Mouse (Mus musculus) lung, postnatal 0 days (tissue): ENCODE data around the gene Lrrc3b. TPM values are rescaled to one million over a fixed set of nuclear protein-coding genes. Genes with fewer than 3 reads are reported as not detected.

Experiments used
- ATAC-seq: fragments of 200-750 bp; cut with Nextera tagmentation; 2 replicates; pipeline ENCODE4 v1.8.0; 2017; ENCODE audit warnings: moderate library complexity
- DNase-seq: peaks from one replicate; pipeline ENCODE4 v3.0.0-alpha.2; 2016; ENCODE audit warnings: low spot score
- H3K27ac ChIP-seq: fragments of 300-500 bp; sonication (generic); 2 replicates; pipeline ENCODE4 v1.5.1; 2014; ENCODE audit warnings: antibody characterized with exemption, mild to moderate bottlenecking, low read length, mixed read lengths
- H3K27me3 ChIP-seq: fragments of 300-500 bp; sonication (generic); replicated peaks from 2 replicates; pipeline ENCODE4 v1.6.1; 2014; ENCODE audit warnings: low read length, mixed read lengths; ENCODE audit not compliant: insufficient read depth
- H3K36me3 ChIP-seq: fragments of 300-500 bp; sonication (generic); 2 replicates; pipeline ENCODE4 v1.6.1; 2014; ENCODE audit warnings: low read length, mixed read lengths; ENCODE audit not compliant: insufficient read depth
- H3K4me1 ChIP-seq: fragments of 300-500 bp; sonication (generic); 2 replicates; pipeline ENCODE4 v1.6.1; 2014; ENCODE audit warnings: antibody characterized with exemption, low read depth, low read length, mixed read lengths; ENCODE audit not compliant: insufficient read depth
- H3K4me2 ChIP-seq: fragments of 300-500 bp; sonication (generic); replicated peaks from 2 replicates; pipeline ENCODE4 v1.6.1; 2014; ENCODE audit warnings: low read depth, mild to moderate bottlenecking, low read length, moderate library complexity, mixed read lengths
- H3K4me3 ChIP-seq: fragments of 300-500 bp; sonication (generic); 2 replicates; pipeline ENCODE4 v1.5.1; 2014; ENCODE audit warnings: low read depth, low read length
- H3K9ac ChIP-seq: fragments of 300-500 bp; sonication (generic); replicated peaks from 2 replicates; pipeline ENCODE4 v1.6.1; 2014; ENCODE audit warnings: low read depth, mild to moderate bottlenecking
- H3K9me3 ChIP-seq: fragments of 300-500 bp; sonication (generic); 2 replicates; pipeline ENCODE4 v1.6.1; 2016; ENCODE audit warnings: low read length, mixed read lengths
- CTCF ChIP-seq: IDR thresholded peaks from 2 replicates; pipeline ENCODE4 v1.5.1; 2016; ENCODE audit warnings: antibody characterized with exemption, mild to moderate bottlenecking
- EP300 ChIP-seq: IDR thresholded peaks from 2 replicates; pipeline ENCODE4 v1.6.1; 2016; ENCODE audit warnings: antibody characterized with exemption, mild to moderate bottlenecking, control low read depth
- WGBS: fragments of 180-500 bp; shearing (Covaris S2); extraction: QIAGEN DNeasy Blood & Tissue Kit; methylation state at CpG from one replicate; pipeline ENCODE4 v1.1.7; 2014; 5-methylcytosine and 5-hydroxymethylcytosine counted together
- polyA plus RNA-seq: library from polyadenylated mRNA; unstranded; fragments of >200 nt; fragmentation: Nextera tagmentation; extraction: Ambion mirVana; gene quantifications from 2 replicates; pipeline ENCODE4 v1.2.1, GENCODE M21; 2015

Lrrc3b gene
- polyA plus RNA-seq, 1 experiment from 2014 or later, result 0.79 TPM

- Histone ChIP-seq H3K36me3 (no peaks in the 10 kb centered on the region), H3K9ac (no peak overlapping the region), H3K27me3 (no peaks in the 10 kb centered on the region), H3K4me2 (no peak overlapping the region), H3K4me1 (no peaks in the 10 kb centered on the region), H3K27ac (no peak overlapping the region), H3K9me3 (no peaks in the 10 kb centered on the region), H3K4me3 (no peak overlapping the region)
- no peak for ATAC-seq
- TF ChIP-seq EP300 (no peak), CTCF (no peak)
- no peak for DNase-seq
- WGBS, result 60% methylated on average over 2 of the region's 2 CpGs
These were observed 61.4 kb downstream of the Lrrc3b start for GRCm38 (mm10) chr14:15377368-15377767.

- Histone ChIP-seq H3K9me3 (no peaks in the 10 kb centered on the region), H3K27me3 (no peaks in the 10 kb centered on the region), H3K27ac (no peak overlapping the region), H3K36me3 (no peaks in the 10 kb centered on the region), H3K4me3 (no peak overlapping the region), H3K9ac (no peak overlapping the region), H3K4me2 (no peak overlapping the region), H3K4me1 (no peaks in the 10 kb centered on the region)
- DNase-seq, result peak; percentile 7
- no peak for ATAC-seq
- TF ChIP-seq CTCF, result no peak
- no peak for TF ChIP-seq EP300
- WGBS, result 89% methylated on average over 1 of the region's 1 CpGs
These were observed 62.0 kb downstream of the Lrrc3b start for GRCm38 (mm10) chr14:15376786-15377185.

DNA sequence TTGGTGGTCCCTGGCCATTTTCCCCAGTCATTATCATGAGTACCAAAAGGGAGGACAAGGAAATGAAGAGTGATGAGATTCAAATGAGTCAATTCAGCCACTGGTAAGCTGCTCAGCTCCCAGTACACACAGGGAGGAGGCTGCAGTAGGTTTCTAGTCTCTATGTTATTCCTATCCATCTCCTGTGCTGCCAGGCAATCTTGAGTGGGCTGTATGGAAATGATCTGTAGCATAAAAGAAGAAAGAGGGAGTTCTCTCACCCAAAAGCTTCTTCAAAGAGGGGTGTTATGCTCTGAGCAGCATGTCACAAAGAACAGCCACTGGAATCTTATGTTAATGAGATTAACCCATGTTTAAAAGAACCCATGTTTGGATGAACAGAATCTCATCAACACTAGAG is 64.5 kb downstream of the Lrrc3b start:
- TF ChIP-seq CTCF, result no peak
- no peak for TF ChIP-seq EP300
- Histone ChIP-seq H3K4me3 (no peak overlapping the region), H3K27ac (no peak overlapping the region), H3K36me3 (no peaks in the 10 kb centered on the region), H3K27me3 (no peaks in the 10 kb centered on the region), H3K9me3 (no peaks in the 10 kb centered on the region), H3K9ac (no peak overlapping the region), H3K4me1 (no peaks in the 10 kb centered on the region), H3K4me2 (no peak overlapping the region)
- no peak for DNase-seq
- ATAC-seq, result no peak

- Histone ChIP-seq H3K9me3 (no peaks in the 10 kb centered on the region), H3K9ac (no peak overlapping the region), H3K4me2 (no peak overlapping the region), H3K36me3 (no peaks in the 10 kb centered on the region), H3K4me1 (no peaks in the 10 kb centered on the region), H3K27ac (no peak overlapping the region), H3K27me3 (no peaks in the 10 kb centered on the region), H3K4me3 (no peak overlapping the region)
- ATAC-seq, result no peak
- WGBS, result 7% methylated on average over 1 of the region's 1 CpGs
- no peak for TF ChIP-seq CTCF
- TF ChIP-seq EP300, result no peak
- no peak for DNase-seq
These were observed 65.8 kb downstream of the Lrrc3b start for GRCm38 (mm10) chr14:15372985-15373384.

DNA sequence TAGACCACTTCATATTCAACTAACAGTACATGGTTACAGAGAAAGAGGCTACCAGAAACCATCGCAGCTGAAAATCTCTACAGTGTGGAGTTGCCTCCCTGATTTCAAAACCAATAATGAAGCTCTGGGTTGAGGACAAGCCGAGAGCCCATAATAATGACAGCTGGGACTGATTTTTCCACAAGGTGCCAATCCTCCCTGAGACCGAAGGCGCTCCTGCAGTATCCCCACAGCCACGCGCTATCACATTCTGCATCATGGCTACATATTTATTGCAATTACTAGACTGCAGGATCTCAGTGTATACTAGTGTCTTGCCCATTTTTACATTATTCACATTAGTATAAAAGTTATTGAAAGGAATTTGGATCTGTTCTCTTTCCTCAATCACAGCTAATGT is 73.7 kb downstream of the Lrrc3b start:
- Histone ChIP-seq H3K36me3 (no peaks in the 10 kb centered on the region), H3K9ac (no peak overlapping the region), H3K4me3 (no peak overlapping the region), H3K4me1 (no peaks in the 10 kb centered on the region), H3K4me2 (no peak overlapping the region), H3K27ac (no peak overlapping the region), H3K27me3 (no peaks in the 10 kb centered on the region), H3K9me3 (no peaks in the 10 kb centered on the region)
- DNase-seq, result no peak
- TF ChIP-seq EP300 (no peak), CTCF (no peak)
- no peak for ATAC-seq
- WGBS, result 93% methylated on average over 6 of the region's 6 CpGs

GRCm38 (mm10) chr14:15359893-15360292 is 78.9 kb downstream of the Lrrc3b start:
- ATAC-seq (no peak), DNase-seq (no peak)
- TF ChIP-seq EP300 (no peak), CTCF (no peak)
- Histone ChIP-seq H3K27me3 (no peaks in the 10 kb centered on the region), H3K9me3 (no peaks in the 10 kb centered on the region), H3K4me2 (no peak overlapping the region), H3K36me3 (no peaks in the 10 kb centered on the region), H3K4me1 (no peaks in the 10 kb centered on the region), H3K27ac (no peak overlapping the region), H3K4me3 (no peak overlapping the region), H3K9ac (no peak overlapping the region)
- WGBS, result 74% methylated on average over 1 of the region's 1 CpGs

DNA sequence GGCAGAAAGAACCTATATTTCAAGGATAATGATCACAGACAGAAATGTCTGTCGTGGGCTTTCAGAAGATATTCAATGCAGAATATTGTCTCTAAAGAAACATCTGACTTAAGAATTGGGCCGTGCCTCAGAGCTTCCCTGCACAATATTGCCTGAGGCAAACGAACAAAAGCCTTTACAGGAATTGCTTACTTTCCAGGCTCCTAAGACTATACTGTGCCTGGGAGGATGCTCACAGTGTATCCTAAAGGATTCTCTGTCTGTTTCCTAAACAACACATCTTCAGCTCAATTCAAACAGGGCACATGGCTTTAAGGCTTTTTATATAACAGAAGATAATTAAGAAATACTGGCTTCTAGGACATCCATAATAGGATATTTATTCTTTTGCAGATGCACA is 79.7 kb downstream of the Lrrc3b start:
- H3K9me3 ChIP-seq, result no peaks in the 10 kb centered on the region
- WGBS, result 82% methylated on average over 3 of the region's 3 CpGs
- TF ChIP-seq CTCF (no peak), EP300 (no peak)
- no peak overlapping the region for H3K4me2 ChIP-seq
- H3K27me3 ChIP-seq, result no peaks in the 10 kb centered on the region
- no peak overlapping the region for H3K27ac ChIP-seq
- H3K4me3 ChIP-seq, result no peak overlapping the region
- no peak overlapping the region for H3K9ac ChIP-seq
- ATAC-seq (no peak), DNase-seq (no peak)
- no peaks in the 10 kb centered on the region for H3K36me3 ChIP-seq
- H3K4me1 ChIP-seq, result no peaks in the 10 kb centered on the region
